Mouse (Mus musculus) cerebellum, postnatal 25 days (tissue): Measurements from ENCODE around the gene Stam.
"Not testable (repeated sequence)": the region's sequence is repeated elsewhere in the genome, so short reads cannot be mapped to it uniquely, and the experiment has no call there.

Experiments
- DNase-seq, 2 experiments: peaks; one replicate each; pipeline ENCODE4 v3.0.0; 2021; ENCODE audit warnings: mixed read lengths in 2 of 2

The Stam gene

GRCm38 (mm10) chr2:14073362-14074220 is at the start of gene Stam:
Gene Stam (plus strand): TSS chr2:14074098.
- peak; percentile 94 to 95 for DNase-seq

- DNase-seq, result no peak
Observed at GRCm38 (mm10) chr2:14041249-14041648, 32.6 kb upstream of the Stam start.

- no peak for DNase-seq
Observed at GRCm38 (mm10) chr2:14043011-14043410, 30.9 kb upstream of the Stam start.

- no peak for DNase-seq
Observed at GRCm38 (mm10) chr2:14043577-14044170, 30.2 kb upstream of the Stam start.

GRCm38 (mm10) chr2:14048381-14048780 is 25.5 kb upstream of the Stam start:
- peak; percentile 69 to 84 for DNase-seq

GRCm38 (mm10) chr2:14048808-14049207 is 25.1 kb upstream of the Stam start:
- DNase-seq, result no peak

- DNase-seq, result no peak
Observed at GRCm38 (mm10) chr2:14053618-14054017, 20.3 kb upstream of the Stam start.

GRCm38 (mm10) chr2:14054163-14054562 is 19.7 kb upstream of the Stam start:
- no peak for DNase-seq

- no peak for DNase-seq
Observed at GRCm38 (mm10) chr2:14054716-14055115, 19.2 kb upstream of the Stam start.

- peak; percentile 83 to 89 for DNase-seq
Observed at GRCm38 (mm10) chr2:14055168-14055565, 18.7 kb upstream of the Stam start.

- peak; percentile 90 to 91 for DNase-seq
Observed at GRCm38 (mm10) chr2:14055566-14056331, 18.1 kb upstream of the Stam start, which contains the start of gene Hacd1. Gene Hacd1 (minus strand): TSS chr2:14056135.

GRCm38 (mm10) chr2:14065704-14066650 is 7.9 kb upstream of the Stam start:
- no peak for DNase-seq

GRCm38 (mm10) chr2:14069027-14069426 is 4.9 kb upstream of the Stam start:
- no peak for DNase-seq

- no peak for DNase-seq
Observed at GRCm38 (mm10) chr2:14070466-14070865, 3.4 kb upstream of the Stam start.

- DNase-seq, result no peak
Observed at GRCm38 (mm10) chr2:14073008-14073361, 913 bp upstream of the Stam start.

- no peak for DNase-seq
Observed at GRCm38 (mm10) chr2:14074221-14074901, 463 bp downstream of the Stam start.

GRCm38 (mm10) chr2:14078527-14078926 is 4.6 kb downstream of the Stam start:
- not testable (repeated sequence) for DNase-seq

- no peak for DNase-seq
Observed at GRCm38 (mm10) chr2:14100533-14100932, 26.6 kb downstream of the Stam start.

- no peak for DNase-seq
Observed at GRCm38 (mm10) chr2:14102603-14103002, 28.7 kb downstream of the Stam start.

- no peak for DNase-seq
Observed at GRCm38 (mm10) chr2:14103924-14104323, 30.0 kb downstream of the Stam start.

- no peak for DNase-seq
Observed at GRCm38 (mm10) chr2:14107673-14108072, 33.8 kb downstream of the Stam start.

- DNase-seq, result no peak
Observed at GRCm38 (mm10) chr2:14126387-14126786, 52.5 kb downstream of the Stam start.
